Mouse (Mus musculus) E14TG2a.4 (cell line): ENCODE data around the gene Acox1.
A peak's percentile ranks its signal among the peaks of the same experiment; 100 is the strongest.

Experiments
- CTCF ChIP-seq: conservative IDR thresholded peaks from 2 replicates; pipeline ENCODE4 v1.5.1; 2014; ENCODE audit warnings: low read length
- NANOG ChIP-seq: IDR thresholded peaks from 2 replicates; pipeline ENCODE4 v1.6.1; 2014; ENCODE audit warnings: borderline replicate concordance, low read length, mixed read lengths

DNA sequence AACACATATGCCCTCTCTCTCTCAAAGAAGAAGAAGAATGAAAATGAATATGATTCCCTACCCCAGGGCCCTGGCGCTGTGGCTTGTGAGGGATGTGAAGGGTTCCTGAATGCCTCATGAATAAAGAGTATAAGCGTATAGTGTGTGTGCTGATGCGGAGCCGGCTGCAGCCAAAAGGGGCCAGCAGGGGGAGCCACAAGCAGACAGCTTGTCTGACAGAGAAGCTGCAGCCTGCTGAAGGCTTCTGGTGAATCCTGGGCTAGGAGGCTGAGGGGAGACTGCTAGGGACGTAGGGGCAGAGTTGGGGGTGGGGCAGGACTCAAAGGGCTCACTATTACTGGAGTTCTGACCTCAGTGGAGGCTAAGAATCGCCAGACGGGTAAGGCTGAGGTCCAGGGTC is 16.3 kb upstream of the Acox1 start:
- peak; percentile 86 for TF ChIP-seq CTCF
- TF ChIP-seq NANOG, result no peak
